Mouse (Mus musculus): ENCODE data around the gene Pnkp.

GRCm38 (mm10) chr7:44863210-44863609 is 6.3 kb downstream of the Pnkp start:
- no peak for TF ChIP-seq CTCF (IDR thresholded peaks at IDR 0.05; ENCODE audit: low read depth)
- no peak for TF ChIP-seq EP300 (IDR thresholded peaks at IDR 0.05; ENCODE audit: low read depth)

All from heart, postnatal 0 days (tissue).